Mouse (Mus musculus) c-Kit-positive CD71-positive TER-119-positive erythroid progenitor cells, embryonic 14.5 days (primary cell): ENCODE results near the gene Hoxa2.

Experiments used
- DNase-seq: peaks from one replicate; pipeline ENCODE4 v3.0.0-alpha.2; 2013; ENCODE audit warnings: low spot score

Gene Hoxa2

GRCm38 (mm10) chr6:52164626-52165440 lies at the start of gene Hoxa2:
Gene Hoxa2 (minus strand): TSS chr6:52164831.
- no peak for DNase-seq

- no peak for DNase-seq
These were observed 49.6 kb upstream of the Hoxa2 start for GRCm38 (mm10) chr6:52214271-52214670.

GRCm38 (mm10) chr6:52213119-52213986 lies 48.7 kb upstream of the Hoxa2 start, which contains the start of the genes Hoxa3 and Gm28308:
Gene Hoxa3 (minus strand): TSS chr6:52213336.
Gene Gm28308 (minus strand): TSS chr6:52213339.
- no peak for DNase-seq

- DNase-seq = no peak
These were observed 48.0 kb upstream of the Hoxa2 start for GRCm38 (mm10) chr6:52212556-52213118.

DNA sequence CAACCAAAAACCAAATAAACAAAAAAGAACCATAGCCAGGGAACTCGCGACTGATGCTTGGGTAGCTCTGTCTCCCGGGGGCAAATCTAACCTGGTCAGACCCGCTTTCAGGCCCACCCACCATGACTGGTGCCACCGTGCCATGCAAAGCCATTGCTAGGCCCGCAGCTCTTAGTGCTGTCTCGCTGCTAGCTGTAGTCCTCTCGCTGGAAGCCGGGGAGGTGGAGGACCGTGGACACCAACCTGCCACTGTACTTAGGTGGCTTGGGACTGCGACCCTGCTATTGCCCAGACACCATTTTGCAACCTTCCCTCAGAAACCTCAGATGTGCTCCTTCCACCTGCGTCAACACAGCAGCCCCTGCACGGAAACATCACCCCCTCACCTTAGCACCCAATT lies 47.3 kb upstream of the Hoxa2 start:
- no peak for DNase-seq

DNA sequence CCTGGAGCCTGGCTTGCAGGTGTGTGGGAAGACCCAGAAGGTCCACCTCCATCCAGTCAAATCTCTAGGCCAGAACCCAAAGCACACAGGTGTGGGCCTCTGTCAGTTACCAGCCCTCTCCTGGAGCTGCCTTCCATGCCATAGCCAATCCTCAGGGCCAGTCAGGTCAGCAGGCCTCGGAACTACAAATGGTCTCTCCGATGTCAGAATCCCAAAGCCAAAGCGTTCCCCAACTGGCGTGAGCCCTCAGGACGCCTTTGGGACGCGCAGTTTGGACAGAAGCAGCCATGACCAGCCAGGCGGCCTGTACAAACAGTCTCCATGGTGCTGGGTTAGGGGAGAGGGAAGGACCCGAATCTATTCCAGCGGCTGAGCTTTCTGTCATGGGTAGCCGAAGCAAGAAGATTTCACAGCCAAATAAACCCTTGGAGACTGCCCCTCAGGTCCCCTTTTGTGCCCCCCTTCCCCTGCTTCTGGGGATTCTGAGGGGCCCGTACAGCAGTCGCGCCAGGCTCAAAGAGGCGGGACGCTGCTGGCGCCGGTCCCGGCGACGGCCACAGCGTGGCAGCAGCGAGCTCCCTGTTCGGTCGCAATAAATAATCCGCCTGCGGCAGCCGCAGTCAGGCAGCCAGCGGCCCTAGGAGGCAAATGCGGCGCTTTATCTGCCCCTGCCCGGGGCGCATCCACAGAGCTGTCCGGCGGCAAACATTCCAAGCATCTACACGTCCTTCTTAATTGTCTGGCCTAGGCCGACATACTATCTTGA lies 46.7 kb upstream of the Hoxa2 start:
- no peak for DNase-seq

GRCm38 (mm10) chr6:52209685-52210046 lies 45.0 kb upstream of the Hoxa2 start:
- DNase-seq = no peak

GRCm38 (mm10) chr6:52208868-52209684 lies 44.4 kb upstream of the Hoxa2 start:
- DNase-seq = no peak

DNA sequence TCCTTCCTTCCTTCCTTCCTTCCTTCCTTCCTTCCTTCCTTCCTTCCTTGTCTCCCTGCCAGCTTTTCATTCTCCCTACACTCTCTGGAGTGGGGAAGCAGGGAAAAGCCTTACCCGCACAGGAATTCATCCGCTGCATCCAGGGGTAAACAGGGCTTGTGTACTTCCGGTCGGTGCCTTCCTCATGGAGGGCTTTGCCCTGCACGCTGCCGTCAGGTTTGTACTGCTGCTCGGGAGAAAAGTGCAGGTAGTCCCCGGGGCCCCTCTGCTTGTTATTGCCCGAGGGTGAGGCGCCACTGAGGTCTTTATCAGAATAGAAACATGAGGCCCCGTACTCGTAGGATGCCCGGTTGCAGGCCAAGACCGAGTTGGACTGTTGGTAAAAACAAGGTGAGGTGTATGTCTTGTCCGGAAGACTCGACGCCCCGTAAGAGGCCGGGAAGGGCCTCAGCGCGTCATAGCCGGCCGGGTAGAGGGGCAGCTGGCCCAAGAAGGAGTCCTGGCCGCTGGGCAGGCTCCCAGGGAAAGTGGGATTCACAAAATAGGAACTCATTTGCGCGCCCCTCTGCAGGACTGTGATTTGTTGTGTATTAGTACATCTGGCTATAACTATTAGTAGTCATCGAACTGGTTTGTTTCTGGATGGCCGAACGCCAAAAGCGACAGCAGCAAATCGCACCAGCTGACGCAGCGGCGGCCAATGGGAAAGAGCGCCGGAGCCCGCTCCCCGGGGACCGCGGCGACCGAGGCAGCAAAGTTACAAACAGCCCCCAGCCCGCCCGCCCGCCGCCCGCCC lies 43.6 kb upstream of the Hoxa2 start, which contains the start of gene Hoxa6:
Hoxa6 (minus strand) TSS at position 651 of the 796 bp plus-strand sequence.
- no peak for DNase-seq

- DNase-seq = no peak
These were observed 43.0 kb upstream of the Hoxa2 start for GRCm38 (mm10) chr6:52207684-52207976.

- DNase-seq = no peak
These were observed 42.5 kb upstream of the Hoxa2 start for GRCm38 (mm10) chr6:52206882-52207683.

DNA sequence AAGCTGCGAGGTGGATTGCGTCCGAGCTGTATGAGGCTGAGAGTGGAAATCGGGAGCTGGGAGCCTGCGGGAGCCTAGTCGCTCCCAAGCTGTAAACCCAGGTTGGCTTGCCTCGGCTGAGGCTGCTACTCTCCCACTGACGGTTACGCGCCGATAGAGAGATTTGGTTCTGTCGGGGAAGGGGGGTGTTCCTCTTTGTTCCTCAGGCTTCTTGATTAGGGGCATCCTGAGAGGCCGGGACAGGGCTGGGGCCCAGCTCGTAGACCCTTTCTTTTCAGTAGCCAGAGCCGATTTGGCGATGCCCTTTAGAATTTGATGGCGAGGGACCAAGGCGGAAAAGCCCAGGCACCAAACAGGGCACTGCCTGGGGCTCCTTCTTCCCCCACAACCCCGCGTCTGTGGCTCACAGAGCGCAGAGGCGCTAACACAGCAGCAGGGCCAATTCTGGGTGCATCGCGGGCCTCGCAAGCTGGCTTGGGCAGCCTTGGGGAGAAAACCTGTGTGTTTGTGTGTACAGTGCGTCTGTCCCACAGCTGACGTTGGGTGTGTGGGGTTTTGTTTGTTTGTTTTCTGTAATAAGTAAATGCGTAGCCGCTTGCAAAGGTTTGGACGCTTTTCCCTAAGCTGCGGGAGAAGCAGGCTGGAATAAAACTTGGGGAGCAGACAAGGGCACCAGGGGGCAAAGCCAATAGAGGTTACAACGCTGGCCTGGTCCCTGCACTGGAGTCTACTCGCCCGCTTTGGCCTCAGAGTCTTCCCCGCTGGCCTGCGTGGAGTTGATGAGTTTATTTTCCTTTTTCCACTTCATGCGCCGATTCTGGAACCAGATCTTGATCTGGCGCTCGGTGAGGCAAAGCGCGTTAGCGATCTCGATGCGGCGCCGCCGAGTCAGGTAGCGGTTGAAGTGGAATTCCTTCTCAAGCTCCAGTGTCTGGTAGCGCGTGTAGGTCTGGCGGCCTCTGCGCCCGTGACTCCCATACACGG lies 41.3 kb upstream of the Hoxa2 start:
- DNase-seq = no peak

DNA sequence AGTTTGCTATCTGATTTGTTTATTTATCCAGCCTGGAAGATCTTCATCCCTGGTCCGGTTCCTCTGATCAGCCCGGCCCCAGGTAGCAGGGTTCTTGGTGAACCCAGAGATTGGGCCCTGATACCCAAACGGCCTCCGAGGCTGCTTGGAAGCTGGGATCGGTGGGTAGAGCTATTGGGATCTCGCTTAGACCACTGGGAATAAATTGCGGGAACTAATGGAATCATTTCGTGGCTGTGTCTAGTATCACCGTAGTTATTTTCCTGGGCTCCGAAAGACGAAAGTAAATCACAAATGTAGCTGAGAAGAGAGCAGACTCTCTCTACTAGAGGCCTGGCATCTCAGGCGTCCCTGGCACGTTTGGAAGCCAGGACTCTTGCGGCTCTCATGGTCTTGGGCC lies 40.6 kb upstream of the Hoxa2 start:
- no peak for DNase-seq

- DNase-seq = no peak
These were observed 39.6 kb upstream of the Hoxa2 start, which contains the start of gene Hoxa5 for GRCm38 (mm10) chr6:52204050-52204752. Gene Hoxa5 (minus strand): TSS chr6:52204587.

DNA sequence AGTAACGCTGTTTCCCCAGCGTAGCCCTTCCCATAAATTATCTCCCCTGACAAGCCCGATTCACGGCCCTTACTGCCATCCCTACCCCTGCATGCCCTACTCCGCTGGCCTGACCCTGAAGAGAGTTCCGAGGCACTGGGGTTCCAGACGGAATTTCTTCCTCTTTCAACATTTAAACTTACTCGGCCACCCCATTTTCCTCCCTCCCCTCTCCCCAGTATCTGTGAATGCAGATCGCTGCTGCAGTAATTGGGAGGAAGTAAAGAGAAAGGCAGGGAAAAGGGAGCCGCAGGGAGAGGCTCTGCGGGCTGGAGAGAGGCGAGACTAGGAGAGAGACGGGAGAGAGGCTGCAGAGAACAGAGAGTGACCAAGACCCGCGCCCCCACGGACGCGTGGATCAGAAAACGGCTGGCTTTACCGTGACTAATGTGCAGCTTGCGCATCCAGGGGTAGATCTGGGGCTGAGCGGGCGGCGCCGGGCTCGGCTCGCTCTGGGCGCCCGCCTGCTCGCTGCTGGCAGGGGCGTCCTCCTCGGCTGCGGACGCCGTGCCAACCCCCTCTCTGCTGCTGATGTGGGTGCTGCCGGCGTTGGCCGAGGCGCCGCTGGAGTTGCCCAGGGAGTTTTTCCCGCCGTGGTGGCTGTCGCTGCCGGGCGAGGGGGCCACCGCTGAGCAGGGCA lies 38.9 kb upstream of the Hoxa2 start:
- no peak for DNase-seq

DNA sequence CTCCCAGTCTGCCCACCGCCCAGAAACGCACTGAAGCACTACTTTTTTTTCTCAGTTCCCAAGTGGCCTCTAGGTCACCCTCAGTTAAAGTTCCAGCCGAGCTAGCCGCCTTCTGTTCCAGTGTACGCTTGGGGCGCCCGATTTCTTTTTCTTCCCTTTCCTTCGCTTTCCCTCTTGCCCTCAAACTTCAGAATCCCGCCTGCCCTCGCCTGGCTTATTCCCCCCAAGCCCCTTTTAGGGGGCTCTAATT lies 38.4 kb upstream of the Hoxa2 start:
- no peak for DNase-seq
